8 mouse cellular contexts compared by ENCODE assay signal in the genomic region with DNA sequence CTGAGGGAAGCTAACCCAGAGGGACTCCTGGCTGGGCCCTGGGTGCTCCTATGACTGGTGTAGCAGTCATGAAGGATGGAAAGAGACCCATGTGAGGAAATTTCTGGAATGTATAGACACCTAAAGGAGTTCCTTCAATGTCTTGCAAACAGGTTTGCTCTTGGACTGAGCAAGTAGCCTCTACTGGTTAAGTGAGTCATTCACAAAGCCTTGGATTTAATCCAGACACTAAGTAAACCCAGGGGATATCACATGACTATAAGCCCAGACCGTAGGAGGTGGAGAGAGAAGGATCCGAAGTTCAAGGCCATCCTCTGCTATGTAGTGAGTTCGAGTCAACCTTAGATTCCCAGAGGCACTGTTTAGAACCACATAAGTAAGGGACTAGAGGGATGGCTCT.
"Had no signal": no experiment of that assay in that cellular context is flagged by ENCODE, and none has a peak within 500 bp of the region (broad histone marks: within the 10 kb centered on the region; RNA-seq: fewer than 3 reads in every experiment).

No protein-coding gene starts in this region.

- H3K9ac ChIP-seq: midbrain, embryonic 13.5 days; stomach, embryonic 15.5 days had no signal

- H3K36me3 ChIP-seq: limb, embryonic 10.5 days; midbrain, embryonic 13.5 days; stomach, embryonic 15.5 days had no signal

- H3K9me3 ChIP-seq: limb, embryonic 10.5 days; midbrain, embryonic 13.5 days; stomach, embryonic 15.5 days had no signal

- H3K4me2 ChIP-seq: midbrain, embryonic 13.5 days; stomach, embryonic 15.5 days had no signal

- H3K4me3 ChIP-seq: left cerebral cortex, adult 2 months; limb, embryonic 10.5 days; midbrain, embryonic 13.5 days; stomach, embryonic 15.5 days had no signal

- H3K27me3 ChIP-seq: midbrain, embryonic 13.5 days; stomach, embryonic 15.5 days had no signal

- H3K27ac ChIP-seq: left cerebral cortex, adult 2 months; midbrain, embryonic 13.5 days; stomach, embryonic 15.5 days had no signal

- ATAC-seq: midbrain, embryonic 13.5 days had no signal

- H3K4me1 ChIP-seq: midbrain, embryonic 13.5 days; stomach, embryonic 15.5 days had no signal

- DNase-seq: kidney, adult 11 months; right cerebral cortex, postnatal 14 days; thymus, adult 2 months; thymus, postnatal 25 days had no signal
